Mouse (Mus musculus) liver, postnatal 0 days (tissue): ENCODE results near the gene Fam173a.

Experiments used
- CTCF ChIP-seq: sonication (generic); IDR thresholded peaks from 2 replicates; pipeline ENCODE4 v1.5.1; 2016; ENCODE audit warnings: antibody characterized with exemption, low read depth
- EP300 ChIP-seq: IDR thresholded peaks from 2 replicates; pipeline ENCODE4 v1.6.1; 2016; ENCODE audit warnings: antibody characterized with exemption, low read depth, mild to moderate bottlenecking

- TF ChIP-seq EP300 = no peak
- TF ChIP-seq CTCF = no peak
Observed at GRCm38 (mm10) chr17:25794197-25794596, 1.5 kb upstream of the Fam173a start.
